ENCODE assay signal across 27 mouse cellular contexts in genomic region chr5:136752104-136752503, GRCm38 (mm10). TPM values are rescaled to one million over a fixed set of nuclear protein-coding genes. Genes with fewer than 3 reads are reported as not detected.
"Had no signal": no experiment of that assay in that cellular context is flagged by ENCODE, and none has a peak within 500 bp of the region (broad histone marks: within the 10 kb centered on the region; RNA-seq: fewer than 3 reads in every experiment).

No protein-coding gene starts in this region.

- DNase-seq: liver, embryonic 13.5 days; liver, postnatal 0 days; lung, adult 2 months; lung, postnatal 14 days; lung, postnatal 36 days; retina, postnatal 1 day; right cerebral cortex, adult 18-20 months; right cerebral cortex, postnatal 25 days; right cerebral cortex, postnatal 4 days; spleen, adult 18-20 months; thymus, adult 18-20 months; thymus, postnatal 14 days; thymus, postnatal 36 days had no signal

- H3K27ac ChIP-seq: liver, embryonic 13.5 days; liver, embryonic 15.5 days; lung, embryonic 15.5 days; macrophage; midbrain, embryonic 13.5 days; midbrain, embryonic 15.5 days; neural tube, embryonic 12.5 days had no signal

- ATAC-seq: liver, postnatal 0 days; lung, postnatal 0 days; midbrain, embryonic 13.5 days; midbrain, embryonic 15.5 days had no signal

- H3K27me3 ChIP-seq: liver, embryonic 13.5 days; liver, embryonic 15.5 days; lung, embryonic 15.5 days; midbrain, embryonic 13.5 days; midbrain, embryonic 15.5 days; neural tube, embryonic 12.5 days had no signal

- H3K4me3 ChIP-seq: liver, embryonic 13.5 days; liver, embryonic 15.5 days; lung, embryonic 15.5 days; midbrain, embryonic 13.5 days; midbrain, embryonic 15.5 days; neural tube, embryonic 12.5 days had no signal

- H3K4me1 ChIP-seq: liver, embryonic 13.5 days; liver, embryonic 15.5 days; midbrain, embryonic 13.5 days; midbrain, embryonic 15.5 days; neural tube, embryonic 12.5 days had no signal

- H3K9me3 ChIP-seq: lung, embryonic 15.5 days; midbrain, embryonic 15.5 days had no signal

- H3K36me3 ChIP-seq: liver, embryonic 13.5 days; liver, embryonic 15.5 days; lung, embryonic 15.5 days; midbrain, embryonic 13.5 days; midbrain, embryonic 15.5 days had no signal

- H3K4me2 ChIP-seq: liver, embryonic 13.5 days; liver, embryonic 15.5 days; lung, embryonic 15.5 days; midbrain, embryonic 11.5 days; midbrain, embryonic 13.5 days; midbrain, embryonic 15.5 days; neural tube, embryonic 12.5 days had no signal

- H3K9ac ChIP-seq: liver, embryonic 13.5 days; liver, embryonic 15.5 days; liver, postnatal 0 days; lung, embryonic 15.5 days; midbrain, embryonic 13.5 days; midbrain, embryonic 15.5 days; neural tube, embryonic 12.5 days had no signal

RNA-seq across cellular contexts. Expression of gene Myl10, which starts 59.2 kb away (rescaled TPM):
- total RNA-seq: midbrain, postnatal 0 days; monocyte, adult 5-6 weeks; neutrophil, adult 5-6 weeks had no signal
- polyA plus RNA-seq: liver, embryonic 13.5 days; liver, embryonic 15.5 days; liver, postnatal 0 days; lung, adult 2 months; lung, postnatal 0 days; macrophage; midbrain, embryonic 11.5 days; midbrain, embryonic 13.5 days; midbrain, embryonic 15.5 days; midbrain, postnatal 0 days; neural tube, embryonic 12.5 days; neural tube, embryonic 14.5 days; small intestine, adult 2 months; stomach, embryonic 14.5 days had no signal
